Mouse (Mus musculus) neural tube, embryonic 11.5 days (tissue): Measurements from ENCODE around the gene Rhbdd1. TPM values are rescaled to one million over a fixed set of nuclear protein-coding genes. Genes with fewer than 3 reads are reported as not detected.

ENCODE experiments used
- ATAC-seq: fragments of 200-750 bp; cut with Nextera tagmentation; 2 replicates; pipeline ENCODE4 v1.8.0; 2017; ENCODE audit warnings: moderate number of reproducible peaks, mild to moderate bottlenecking, moderate TSS enrichment, moderate library complexity; ENCODE audit not compliant: insufficient read depth, low FRiP score, low TSS enrichment
- DNase-seq: peaks from one replicate; pipeline ENCODE4 v3.0.0-alpha.2; 2015; ENCODE audit warnings: low spot score
- H3K27ac ChIP-seq: fragments of 300-500 bp; sonication (generic); 2 replicates; pipeline ENCODE4 v1.5.1; 2014; ENCODE audit warnings: low read depth, mild to moderate bottlenecking, low read length
- H3K27me3 ChIP-seq: fragments of 300-500 bp; sonication (generic); 2 replicates; pipeline ENCODE4 v1.6.1; 2014; ENCODE audit warnings: mild to moderate bottlenecking, low read length, mixed read lengths; ENCODE audit not compliant: control insufficient read depth, insufficient read depth
- H3K36me3 ChIP-seq: fragments of 300-500 bp; sonication (generic); 2 replicates; pipeline ENCODE4 v1.6.1; 2014; ENCODE audit warnings: mild to moderate bottlenecking, low read length, moderate library complexity, mixed read lengths; ENCODE audit not compliant: control insufficient read depth, insufficient read depth
- H3K4me1 ChIP-seq: fragments of 300-500 bp; sonication (generic); 2 replicates; pipeline ENCODE4 v1.6.1; 2014; ENCODE audit warnings: low read length, mixed read lengths; ENCODE audit not compliant: control insufficient read depth, insufficient read depth
- H3K4me2 ChIP-seq: fragments of 300-500 bp; sonication (generic); 2 replicates; pipeline ENCODE4 v1.6.1; 2014; ENCODE audit warnings: low read depth, mild to moderate bottlenecking, moderate library complexity
- H3K4me3 ChIP-seq: fragments of 300-500 bp; sonication (generic); 2 replicates; pipeline ENCODE4 v1.5.1; 2014; ENCODE audit warnings: low read depth, low read length
- H3K9ac ChIP-seq: fragments of 300-500 bp; sonication (generic); 2 replicates; pipeline ENCODE4 v1.6.1; 2014; ENCODE audit warnings: mild to moderate bottlenecking, low read length
- H3K9me3 ChIP-seq: fragments of 300-500 bp; sonication (generic); 2 replicates; pipeline ENCODE4 v1.6.1; 2016; ENCODE audit warnings: low read length; ENCODE audit not compliant: control insufficient read depth
- WGBS: fragments of 180-500 bp; shearing (Covaris S2); extraction: QIAGEN DNeasy Blood & Tissue Kit; methylation state at CpG from one replicate; pipeline ENCODE4 v1.1.7; 2014; 5-methylcytosine and 5-hydroxymethylcytosine counted together
- polyA plus RNA-seq: library from polyadenylated mRNA; unstranded; fragments of >200 nt; fragmentation: Nextera tagmentation; extraction: Ambion mirVana; gene quantifications from 2 replicates; pipeline ENCODE4 v1.2.1, GENCODE M21; 2014

Gene Rhbdd1
- polyA plus RNA-seq, 1 experiment from 2014 or later: 10.3 TPM

GRCm38 (mm10) chr1:82364468-82364867 lies 48.2 kb downstream of the Rhbdd1 start:
- H3K9ac ChIP-seq: no peak overlapping the region
- no peak overlapping the region for H3K4me2 ChIP-seq
- H3K4me1 ChIP-seq: peaks cover 5% of the 10 kb centered on the region
- H3K27me3 ChIP-seq: no peaks in the 10 kb centered on the region
- no peak overlapping the region for H3K4me3 ChIP-seq
- no peak for DNase-seq
- 75% methylated on average over 6 of the region's 6 CpGs for WGBS
- H3K36me3 ChIP-seq: no peaks in the 10 kb centered on the region
- no peak overlapping the region for H3K27ac ChIP-seq
- no peak for ATAC-seq
- no peaks in the 10 kb centered on the region for H3K9me3 ChIP-seq

- WGBS: 79% methylated on average over 5 of the region's 5 CpGs
- no peaks in the 10 kb centered on the region; the same call in 1 of the 2 replicates for H3K4me1 ChIP-seq
- ATAC-seq: no peak
Observed at GRCm38 (mm10) chr1:82371636-82372428, 55.6 kb downstream of the Rhbdd1 start.

GRCm38 (mm10) chr1:82373924-82374323 lies 57.7 kb downstream of the Rhbdd1 start:
- no peak overlapping the region; the same call in 1 of the 2 replicates for H3K27ac ChIP-seq
- no peak for ATAC-seq
- WGBS: 97% methylated on average over 8 of the region's 8 CpGs

More at GRCm38 (mm10) chr1:82371636-82372428, 55.6 kb downstream of the Rhbdd1 start:
- no peak overlapping the region for H3K4me3 ChIP-seq
- no peak overlapping the region for H3K4me2 ChIP-seq
- no peaks in the 10 kb centered on the region for H3K9me3 ChIP-seq
- H3K9ac ChIP-seq: no peak overlapping the region
- no peaks in the 10 kb centered on the region for H3K27me3 ChIP-seq
- no peaks in the 10 kb centered on the region for H3K36me3 ChIP-seq
- DNase-seq: no peak
- H3K27ac ChIP-seq: no peak overlapping the region

GRCm38 (mm10) chr1:82374831-82375358 lies 58.6 kb downstream of the Rhbdd1 start:
- DNase-seq (peak; percentile 29), ATAC-seq (no peak)
- H3K4me1 ChIP-seq: no peaks in the 10 kb centered on the region
- no peak overlapping the region for H3K9ac ChIP-seq
- H3K4me3 ChIP-seq: no peak overlapping the region
- WGBS: 20% methylated on average over 4 of the region's 4 CpGs
- H3K27me3 ChIP-seq: no peaks in the 10 kb centered on the region
- H3K4me2 ChIP-seq: no peak overlapping the region
- no peaks in the 10 kb centered on the region for H3K36me3 ChIP-seq
- peak overlapping the region; percentile 39; the same call in 1 of the 2 replicates for H3K27ac ChIP-seq
- H3K9me3 ChIP-seq: no peaks in the 10 kb centered on the region

More at GRCm38 (mm10) chr1:82373924-82374323, 57.7 kb downstream of the Rhbdd1 start:
- Histone ChIP-seq H3K9ac (no peak overlapping the region), H3K27me3 (no peaks in the 10 kb centered on the region), H3K4me2 (no peak overlapping the region), H3K4me3 (no peak overlapping the region), H3K36me3 (no peaks in the 10 kb centered on the region), H3K4me1 (no peaks in the 10 kb centered on the region), H3K9me3 (no peaks in the 10 kb centered on the region)
- DNase-seq: no peak

- no peak overlapping the region for H3K9ac ChIP-seq
- H3K4me2 ChIP-seq: no peak overlapping the region
- H3K27me3 ChIP-seq: no peaks in the 10 kb centered on the region
- no peaks in the 10 kb centered on the region for H3K9me3 ChIP-seq
- ATAC-seq: no peak
- no peaks in the 10 kb centered on the region for H3K36me3 ChIP-seq
- no peak for DNase-seq
- H3K4me3 ChIP-seq: no peak overlapping the region
- no peak overlapping the region for H3K27ac ChIP-seq
- H3K4me1 ChIP-seq: no peaks in the 10 kb centered on the region
- WGBS: 46% methylated on average over 3 of the region's 3 CpGs
Observed at GRCm38 (mm10) chr1:82375452-82375851, 59.2 kb downstream of the Rhbdd1 start.

GRCm38 (mm10) chr1:82381946-82382345 lies 65.7 kb downstream of the Rhbdd1 start:
- WGBS: 67% methylated on average over 4 of the region's 4 CpGs
- Histone ChIP-seq H3K4me3 (no peak overlapping the region), H3K27ac (no peak overlapping the region), H3K4me1 (peaks cover 10% of the 10 kb centered on the region), H3K36me3 (no peaks in the 10 kb centered on the region), H3K9me3 (no peaks in the 10 kb centered on the region), H3K9ac (no peak overlapping the region), H3K4me2 (no peak overlapping the region), H3K27me3 (no peaks in the 10 kb centered on the region)
- DNase-seq: peak; percentile 7
- ATAC-seq: no peak

- H3K9ac ChIP-seq: no peak overlapping the region
- ATAC-seq (no peak), DNase-seq (no peak)
- H3K27me3 ChIP-seq: no peaks in the 10 kb centered on the region
- H3K36me3 ChIP-seq: no peaks in the 10 kb centered on the region
- no peak overlapping the region for H3K4me2 ChIP-seq
- H3K9me3 ChIP-seq: no peaks in the 10 kb centered on the region
- peaks cover 14% of the 10 kb centered on the region for H3K4me1 ChIP-seq
- H3K27ac ChIP-seq: no peak overlapping the region
- WGBS: 92% methylated on average over 2 of the region's 2 CpGs
- H3K4me3 ChIP-seq: no peak overlapping the region
Observed at GRCm38 (mm10) chr1:82384106-82384505, 67.9 kb downstream of the Rhbdd1 start.

GRCm38 (mm10) chr1:82385054-82385453 lies 68.8 kb downstream of the Rhbdd1 start:
- Histone ChIP-seq H3K27ac (peak overlapping the region; percentile 76), H3K4me1 (peaks cover 14% of the 10 kb centered on the region), H3K4me3 (no peak overlapping the region), H3K36me3 (no peaks in the 10 kb centered on the region), H3K4me2 (no peak overlapping the region), H3K9ac (no peak overlapping the region), H3K27me3 (no peaks in the 10 kb centered on the region), H3K9me3 (no peaks in the 10 kb centered on the region)
- 50% methylated on average over 9 of the region's 9 CpGs for WGBS
- DNase-seq (no peak), ATAC-seq (no peak)

GRCm38 (mm10) chr1:82385827-82386230 lies 69.6 kb downstream of the Rhbdd1 start:
- no peak overlapping the region for H3K9ac ChIP-seq
- peak overlapping the region; percentile 76; the same call in 1 of the 2 replicates for H3K27ac ChIP-seq
- no peaks in the 10 kb centered on the region for H3K9me3 ChIP-seq
- ATAC-seq (no peak), DNase-seq (peak; percentile 39)
- no peak overlapping the region for H3K4me3 ChIP-seq
- peaks cover 14% of the 10 kb centered on the region for H3K4me1 ChIP-seq
- H3K4me2 ChIP-seq: no peak overlapping the region
- 28% methylated on average over 4 of the region's 4 CpGs for WGBS
- H3K36me3 ChIP-seq: no peaks in the 10 kb centered on the region
- H3K27me3 ChIP-seq: no peaks in the 10 kb centered on the region
